Mouse (Mus musculus) embryonic facial prominence, embryonic 12.5 days (tissue): ENCODE results near the gene Sorbs1. TPM values are rescaled to one million over a fixed set of nuclear protein-coding genes. Genes with fewer than 3 reads are reported as not detected.
A peak's percentile ranks its signal among the peaks of the same experiment; 100 is the strongest.

Experiments used
- ATAC-seq: fragments of 200-750 bp; cut with Nextera tagmentation; 2 replicates; pipeline ENCODE4 v1.8.0; 2017; ENCODE audit not compliant: insufficient number of reproducible peaks, insufficient read depth, low FRiP score, low TSS enrichment
- H3K27ac ChIP-seq: fragments of 300-500 bp; sonication (generic); 2 replicates; pipeline ENCODE4 v1.5.1; 2016; ENCODE audit warnings: mild to moderate bottlenecking
- H3K27me3 ChIP-seq: fragments of 300-500 bp; sonication (generic); 2 replicates; pipeline ENCODE4 v1.6.1; 2016; ENCODE audit warnings: mild to moderate bottlenecking, moderate library complexity
- H3K36me3 ChIP-seq: fragments of 300-500 bp; sonication (generic); 2 replicates; pipeline ENCODE4 v1.6.1; 2016; ENCODE audit warnings: mild to moderate bottlenecking
- H3K4me1 ChIP-seq: fragments of 300-500 bp; sonication (generic); 2 replicates; pipeline ENCODE4 v1.6.1; 2016
- H3K4me2 ChIP-seq: fragments of 300-500 bp; sonication (generic); replicated peaks from 2 replicates; pipeline ENCODE4 v1.6.1; 2016; ENCODE audit warnings: mild to moderate bottlenecking, moderate library complexity
- H3K4me3 ChIP-seq: fragments of 300-500 bp; sonication (generic); 2 replicates; pipeline ENCODE4 v1.5.1; 2016; ENCODE audit warnings: mild to moderate bottlenecking
- H3K9ac ChIP-seq: fragments of 300-500 bp; sonication (generic); 2 replicates; pipeline ENCODE4 v1.6.1; 2016; ENCODE audit warnings: mild to moderate bottlenecking, moderate library complexity
- H3K9me3 ChIP-seq: fragments of 300-500 bp; sonication (generic); 2 replicates; pipeline ENCODE4 v1.6.1; 2016; ENCODE audit warnings: mild to moderate bottlenecking, moderate library complexity
- WGBS: fragments of 180-500 bp; shearing (Covaris S2); methylation state at CpG from one replicate; pipeline ENCODE4 v1.1.7; 2016; 5-methylcytosine and 5-hydroxymethylcytosine counted together
- polyA plus RNA-seq: library from polyadenylated mRNA; unstranded; fragments of >200 nt; fragmentation: Nextera tagmentation; extraction: Ambion mirVana; gene quantifications from 2 replicates; pipeline ENCODE4 v1.2.1, GENCODE M21; 2016

Gene Sorbs1
- polyA plus RNA-seq, 1 experiment from 2014 or later = 42.2 TPM

GRCm38 (mm10) chr19:40511679-40512309 lies 1.8 kb downstream of the Sorbs1 start:
- H3K4me2 ChIP-seq = peak overlapping the region; percentile 78
- 17% methylated on average over 5 of the region's 5 CpGs for WGBS
- no peak overlapping the region for H3K27ac ChIP-seq
- no peaks in the 10 kb centered on the region for H3K36me3 ChIP-seq
- 0 out of 2 replicates have a peak overlapping the region, but pooled peaks have one; percentile 64 for H3K9ac ChIP-seq
- H3K27me3 ChIP-seq = no peaks in the 10 kb centered on the region
- no peak for ATAC-seq
- no peaks in the 10 kb centered on the region for H3K9me3 ChIP-seq
- H3K4me3 ChIP-seq = peak overlapping the region; percentile 65
- peaks cover 8% of the 10 kb centered on the region; the same call in 1 of the 2 replicates for H3K4me1 ChIP-seq

DNA sequence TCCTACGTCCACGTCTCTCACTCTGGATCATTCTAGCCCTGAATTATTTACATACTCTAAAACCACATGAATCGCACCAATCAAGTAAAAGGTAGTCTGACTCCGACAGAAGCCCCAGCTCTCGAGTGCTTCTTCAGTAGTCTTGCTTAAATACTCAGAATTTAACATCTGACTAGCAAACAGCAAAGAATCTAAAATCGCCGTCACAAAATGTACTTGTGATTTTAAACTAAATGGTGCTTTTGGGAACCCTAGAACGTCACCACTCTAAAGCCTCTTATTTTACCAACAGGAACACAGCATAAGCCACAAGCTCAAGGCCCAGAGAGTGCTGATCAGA lies 2.5 kb downstream of the Sorbs1 start:
- no peak overlapping the region for H3K9ac ChIP-seq
- no peak overlapping the region for H3K4me2 ChIP-seq
- peaks cover 8% of the 10 kb centered on the region; the same call in 1 of the 2 replicates for H3K4me1 ChIP-seq
- H3K27ac ChIP-seq = no peak overlapping the region
- ATAC-seq = no peak
- no peaks in the 10 kb centered on the region for H3K36me3 ChIP-seq
- WGBS = 68% methylated on average over 8 of the region's 8 CpGs
- no peak overlapping the region for H3K4me3 ChIP-seq
- no peaks in the 10 kb centered on the region for H3K27me3 ChIP-seq
- H3K9me3 ChIP-seq = no peaks in the 10 kb centered on the region

GRCm38 (mm10) chr19:40510387-40511099 lies 3.0 kb downstream of the Sorbs1 start:
- no peak overlapping the region for H3K9ac ChIP-seq

DNA sequence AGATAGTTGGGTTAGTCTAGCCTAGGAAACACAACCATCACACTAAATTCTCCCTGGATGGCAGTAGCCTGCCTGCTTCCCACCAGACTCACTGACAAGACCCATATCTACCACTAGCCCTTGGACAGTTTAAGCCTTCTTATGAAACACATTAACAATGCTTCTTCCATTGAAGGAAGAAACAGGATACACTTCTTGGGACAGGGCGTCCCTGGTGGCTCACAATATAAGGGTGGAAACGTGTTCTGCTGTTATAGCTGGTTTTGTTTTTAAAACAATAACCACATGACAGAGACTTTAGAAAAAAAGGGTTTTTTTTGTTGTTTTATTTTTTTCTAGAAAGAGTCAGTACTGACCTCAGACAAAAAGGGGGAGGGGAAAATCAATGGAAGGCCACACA lies 4.3 kb downstream of the Sorbs1 start:
- H3K4me1 ChIP-seq = peaks cover 8% of the 10 kb centered on the region; the same call in 1 of the 2 replicates
- no peak overlapping the region for H3K4me3 ChIP-seq
- H3K36me3 ChIP-seq = no peaks in the 10 kb centered on the region
- no peaks in the 10 kb centered on the region for H3K27me3 ChIP-seq
- WGBS = 59% methylated on average over 2 of the region's 2 CpGs
- H3K9me3 ChIP-seq = no peaks in the 10 kb centered on the region
- H3K4me2 ChIP-seq = no peak overlapping the region
- no peak for ATAC-seq
- no peak overlapping the region for H3K9ac ChIP-seq
- H3K27ac ChIP-seq = no peak overlapping the region

More at GRCm38 (mm10) chr19:40510387-40511099, 3.0 kb downstream of the Sorbs1 start:
- peaks cover 8% of the 10 kb centered on the region; the same call in 1 of the 2 replicates for H3K4me1 ChIP-seq
- no peaks in the 10 kb centered on the region for H3K36me3 ChIP-seq
- no peaks in the 10 kb centered on the region for H3K9me3 ChIP-seq
- no peak overlapping the region for H3K27ac ChIP-seq
- WGBS = 75% methylated on average over 13 of the region's 13 CpGs
- H3K27me3 ChIP-seq = no peaks in the 10 kb centered on the region
- H3K4me3 ChIP-seq = no peak overlapping the region
- ATAC-seq = no peak
- no peak overlapping the region for H3K4me2 ChIP-seq

- Histone ChIP-seq H3K27ac (no peak overlapping the region), H3K4me1 (peaks cover 8% of the 10 kb centered on the region; the same call in 1 of the 2 replicates), H3K9me3 (no peaks in the 10 kb centered on the region), H3K4me3 (no peak overlapping the region), H3K27me3 (no peaks in the 10 kb centered on the region), H3K4me2 (no peak overlapping the region), H3K9ac (no peak overlapping the region), H3K36me3 (no peaks in the 10 kb centered on the region)
- no peak for ATAC-seq
- 44% methylated on average over 2 of the region's 2 CpGs for WGBS
Observed at GRCm38 (mm10) chr19:40508851-40509250, 4.7 kb downstream of the Sorbs1 start.

GRCm38 (mm10) chr19:40506965-40507364 lies 6.6 kb downstream of the Sorbs1 start:
- WGBS = 86% methylated on average over 3 of the region's 3 CpGs
- no peak overlapping the region for H3K4me2 ChIP-seq
- no peak for ATAC-seq

GRCm38 (mm10) chr19:40504336-40504735 lies 9.2 kb downstream of the Sorbs1 start:
- Histone ChIP-seq H3K27me3 (no peaks in the 10 kb centered on the region), H3K4me1 (no peaks in the 10 kb centered on the region), H3K27ac (no peak overlapping the region), H3K4me2 (no peak overlapping the region), H3K4me3 (no peak overlapping the region), H3K9ac (no peak overlapping the region), H3K36me3 (no peaks in the 10 kb centered on the region), H3K9me3 (no peaks in the 10 kb centered on the region)
- no peak for ATAC-seq
- 83% methylated on average over 7 of the region's 7 CpGs for WGBS

More at GRCm38 (mm10) chr19:40506965-40507364, 6.6 kb downstream of the Sorbs1 start:
- Histone ChIP-seq H3K27me3 (no peaks in the 10 kb centered on the region), H3K4me3 (no peak overlapping the region), H3K9ac (no peak overlapping the region), H3K36me3 (no peaks in the 10 kb centered on the region), H3K9me3 (no peaks in the 10 kb centered on the region), H3K4me1 (peaks cover 2% of the 10 kb centered on the region; the same call in 1 of the 2 replicates), H3K27ac (no peak overlapping the region)

- ATAC-seq = no peak
- no peaks in the 10 kb centered on the region for H3K36me3 ChIP-seq
- H3K27ac ChIP-seq = no peak overlapping the region
- H3K9ac ChIP-seq = no peak overlapping the region
- no peak overlapping the region for H3K4me2 ChIP-seq
- H3K9me3 ChIP-seq = no peaks in the 10 kb centered on the region
- 81% methylated on average over 11 of the region's 11 CpGs for WGBS
- H3K4me1 ChIP-seq = no peaks in the 10 kb centered on the region; the same call in 1 of the 2 replicates
- no peaks in the 10 kb centered on the region for H3K27me3 ChIP-seq
- H3K4me3 ChIP-seq = no peak overlapping the region
Observed at GRCm38 (mm10) chr19:40499940-40500737, 13.4 kb downstream of the Sorbs1 start.

- Histone ChIP-seq H3K4me3 (no peak overlapping the region), H3K9me3 (no peaks in the 10 kb centered on the region), H3K9ac (no peak overlapping the region), H3K27me3 (no peaks in the 10 kb centered on the region), H3K4me2 (no peak overlapping the region), H3K4me1 (no peaks in the 10 kb centered on the region; the same call in 1 of the 2 replicates), H3K27ac (no peak overlapping the region), H3K36me3 (no peaks in the 10 kb centered on the region)
- 0 out of 2 replicates have a peak, but pooled peaks have one; percentile 41 for ATAC-seq
- WGBS = 75% methylated on average over 8 of the region's 8 CpGs
Observed at GRCm38 (mm10) chr19:40499141-40499540, 14.4 kb downstream of the Sorbs1 start.

DNA sequence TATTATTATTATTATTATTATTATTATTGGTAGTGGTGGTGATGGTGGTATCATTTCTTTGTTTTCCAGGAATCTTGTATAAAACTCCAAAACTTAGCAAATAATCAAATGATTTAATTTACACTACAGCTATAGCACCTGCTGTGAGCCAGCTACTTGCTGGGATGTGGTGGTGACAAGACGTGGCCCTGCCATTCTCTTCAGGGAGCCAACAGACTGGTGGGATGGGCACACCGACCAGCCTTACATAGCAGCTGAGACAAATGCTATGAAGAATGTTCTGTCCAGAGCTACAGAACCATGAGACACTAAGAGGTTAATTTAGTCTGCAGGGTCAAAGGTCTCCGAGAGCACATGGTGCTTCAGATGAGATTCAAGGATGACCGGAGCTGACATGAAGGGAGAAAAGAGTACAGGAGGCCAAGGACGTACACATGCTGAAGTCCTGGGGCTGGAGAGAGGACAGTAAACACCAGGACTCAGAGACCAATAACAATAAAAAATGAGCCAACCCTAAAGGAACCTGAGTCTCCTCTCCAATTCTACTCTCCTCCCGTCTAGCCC lies 15.3 kb downstream of the Sorbs1 start:
- no peaks in the 10 kb centered on the region for H3K9me3 ChIP-seq
- H3K4me2 ChIP-seq = no peak overlapping the region
- 61% methylated on average over 6 of the region's 6 CpGs for WGBS
- no peaks in the 10 kb centered on the region for H3K27me3 ChIP-seq
- H3K4me1 ChIP-seq = no peaks in the 10 kb centered on the region; the same call in 1 of the 2 replicates
- no peak overlapping the region for H3K9ac ChIP-seq
- H3K4me3 ChIP-seq = no peak overlapping the region
- no peaks in the 10 kb centered on the region for H3K36me3 ChIP-seq
- H3K27ac ChIP-seq = no peak overlapping the region
- ATAC-seq = no peak

GRCm38 (mm10) chr19:40496509-40497267 lies 16.9 kb downstream of the Sorbs1 start:
- 89% methylated on average over 11 of the region's 11 CpGs for WGBS
- Histone ChIP-seq H3K9me3 (no peaks in the 10 kb centered on the region), H3K36me3 (no peaks in the 10 kb centered on the region), H3K4me2 (no peak overlapping the region), H3K27ac (no peak overlapping the region), H3K27me3 (no peaks in the 10 kb centered on the region), H3K4me3 (no peak overlapping the region), H3K4me1 (no peaks in the 10 kb centered on the region; the same call in 1 of the 2 replicates), H3K9ac (no peak overlapping the region)
- ATAC-seq = no peak
